Mouse (Mus musculus) urinary bladder, postnatal 25 days (tissue): ENCODE measurements around the gene Vti1a.

Experiments used
- DNase-seq: peaks from one replicate; pipeline ENCODE4 v3.0.0; 2022; ENCODE audit warnings: low spot score

The Vti1a gene

GRCm38 (mm10) chr19:55588948-55589896, 273.1 kb downstream of the Vti1a start:
- DNase-seq, result no peak

- no peak for DNase-seq
Observed at GRCm38 (mm10) chr19:55592876-55593691, 277.0 kb downstream of the Vti1a start.

GRCm38 (mm10) chr19:55593729-55594444, 277.8 kb downstream of the Vti1a start:
- DNase-seq, result no peak

DNA sequence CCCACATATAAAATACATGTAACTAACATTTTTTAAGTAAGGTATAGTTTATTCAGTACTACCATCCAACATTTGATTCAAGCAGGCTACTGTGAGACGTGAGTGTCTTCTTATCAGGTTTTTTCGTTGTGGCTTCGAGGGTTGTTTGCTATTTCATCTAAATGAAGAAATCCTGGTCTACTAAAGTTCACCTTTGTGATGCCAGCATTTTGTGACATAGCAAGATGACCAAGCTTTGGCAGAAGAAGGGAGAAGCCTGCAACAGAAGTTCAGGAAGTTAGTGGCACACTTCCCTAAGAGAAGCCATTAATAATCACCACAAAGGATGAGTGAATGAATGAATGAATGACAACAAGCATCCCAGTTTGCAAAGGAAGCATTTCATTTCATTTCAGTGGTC, 278.4 kb downstream of the Vti1a start:
- no peak for DNase-seq

GRCm38 (mm10) chr19:55595945-55596649, 280.0 kb downstream of the Vti1a start:
- no peak for DNase-seq

DNA sequence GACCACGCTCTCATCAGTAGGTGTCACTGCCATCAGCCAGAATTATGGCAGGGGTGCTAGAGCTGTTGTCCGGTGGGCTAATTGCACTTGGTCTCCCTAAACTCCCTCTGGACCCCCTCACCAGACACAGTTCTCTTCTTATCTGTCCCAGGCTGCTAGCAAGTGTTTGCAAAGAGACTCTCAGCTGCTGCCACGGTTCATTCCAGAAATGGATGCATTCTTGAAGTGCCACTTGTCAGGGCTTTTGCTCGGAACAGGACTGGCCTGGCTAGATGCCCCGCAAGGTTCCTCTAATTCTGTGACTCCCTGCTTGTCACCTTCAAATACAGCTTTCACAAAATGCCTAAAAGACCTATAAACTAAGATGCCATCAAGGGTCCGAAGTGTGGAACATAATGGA, 280.7 kb downstream of the Vti1a start:
- no peak for DNase-seq

GRCm38 (mm10) chr19:55597296-55597695, 281.2 kb downstream of the Vti1a start:
- DNase-seq, result no peak

DNA sequence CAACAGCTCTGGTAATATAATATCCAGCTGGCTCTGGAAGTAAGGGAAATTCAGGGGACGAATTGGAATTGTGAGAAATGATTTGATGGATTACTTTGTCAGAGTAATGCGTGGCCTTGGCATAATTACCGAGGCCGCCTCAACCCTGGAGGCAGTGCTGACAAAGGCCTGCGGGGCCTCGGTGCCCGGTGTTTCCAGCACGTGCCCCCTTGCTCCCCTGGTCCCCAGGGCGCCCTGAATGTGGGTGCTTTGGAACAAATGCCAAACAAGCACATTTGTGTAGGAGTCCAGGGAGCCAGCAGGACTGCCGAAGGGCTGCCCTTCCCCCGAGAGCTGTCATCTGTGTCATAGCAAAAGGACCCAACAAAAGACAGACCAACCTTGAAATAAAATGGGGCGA, 281.9 kb downstream of the Vti1a start:
- DNase-seq, result no peak

- no peak for DNase-seq
Observed at GRCm38 (mm10) chr19:55599124-55599523, 283.0 kb downstream of the Vti1a start.

GRCm38 (mm10) chr19:55607725-55608124, 291.6 kb downstream of the Vti1a start:
- DNase-seq, result no peak

- no peak for DNase-seq
Observed at GRCm38 (mm10) chr19:55608858-55609375, 292.8 kb downstream of the Vti1a start.

- no peak for DNase-seq
Observed at GRCm38 (mm10) chr19:55609806-55610205, 293.7 kb downstream of the Vti1a start.

DNA sequence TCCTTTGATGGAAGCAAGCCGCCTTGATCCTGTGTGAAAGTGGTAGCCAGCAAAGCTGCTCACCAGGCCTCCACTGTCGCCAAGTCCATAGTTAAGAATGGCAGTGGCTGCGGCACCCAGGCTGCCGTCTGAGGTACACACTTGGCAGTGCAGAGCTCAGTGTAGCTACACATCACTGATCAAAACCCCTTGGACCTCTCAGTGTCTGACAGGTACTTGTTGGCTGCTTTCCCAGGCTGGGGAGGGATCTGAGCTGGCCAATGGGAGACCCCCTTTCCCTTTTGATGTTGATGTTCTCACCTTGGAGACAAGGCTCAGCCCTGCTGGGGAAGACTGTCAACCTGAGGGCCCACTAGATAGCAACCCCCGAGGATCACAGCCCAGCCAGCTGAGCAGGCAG, 299.6 kb downstream of the Vti1a start:
- DNase-seq, result no peak

- no peak for DNase-seq
Observed at GRCm38 (mm10) chr19:55616276-55616675, 300.2 kb downstream of the Vti1a start.

GRCm38 (mm10) chr19:55616937-55617336, 300.8 kb downstream of the Vti1a start:
- DNase-seq, result no peak

- no peak for DNase-seq
Observed at GRCm38 (mm10) chr19:55618546-55618945, 302.5 kb downstream of the Vti1a start.

DNA sequence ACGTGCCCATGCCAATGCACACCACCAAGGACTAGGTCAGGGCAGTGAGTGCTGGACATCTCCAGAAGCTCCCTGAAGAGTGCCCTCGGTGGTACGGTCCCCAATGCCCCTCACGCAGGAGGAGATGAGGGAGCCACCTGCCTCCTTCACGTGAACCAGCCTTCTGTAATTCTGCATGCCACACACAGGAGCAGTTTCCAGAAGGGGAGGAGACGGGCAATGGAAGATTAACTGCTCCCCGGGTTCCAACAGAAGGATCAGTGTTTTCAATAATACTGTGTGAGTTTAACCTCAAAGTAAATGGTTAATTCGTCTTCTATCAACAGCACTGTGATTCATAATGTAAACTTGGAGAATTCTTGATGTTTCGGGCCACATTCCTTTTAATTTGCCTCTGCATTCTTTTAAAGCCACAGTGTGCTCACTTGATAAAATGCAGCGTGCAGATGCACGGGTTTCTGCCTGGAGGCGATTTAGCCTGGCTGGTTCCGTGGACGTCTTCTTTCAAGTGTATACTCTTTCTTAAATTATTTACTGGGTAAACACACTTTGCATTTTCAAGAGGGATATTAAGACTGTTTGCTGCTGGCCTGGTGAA, 304.4 kb downstream of the Vti1a start:
- no peak for DNase-seq

- DNase-seq, result no peak
Observed at GRCm38 (mm10) chr19:55621011-55621625, 305.0 kb downstream of the Vti1a start.

DNA sequence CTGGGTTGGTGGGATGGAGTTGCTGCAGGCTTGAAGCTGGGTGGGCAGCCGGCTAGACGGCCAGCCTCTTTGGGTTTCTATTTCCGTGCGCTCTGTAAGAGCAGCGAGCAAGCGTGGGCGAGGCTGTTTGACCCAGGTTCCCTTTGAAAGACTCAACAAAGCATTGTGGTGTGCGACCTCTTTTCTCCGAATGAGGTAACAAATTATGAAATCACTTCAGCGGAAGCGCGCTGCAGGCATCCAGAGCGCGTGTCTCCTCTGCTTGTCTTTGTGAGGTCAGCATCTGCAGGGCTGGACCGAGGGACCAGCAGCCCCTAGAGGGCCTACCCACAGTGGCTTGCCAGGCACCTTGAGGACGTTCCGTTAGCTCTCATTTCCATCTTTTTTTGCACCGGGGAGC, 306.7 kb downstream of the Vti1a start:
- no peak for DNase-seq

DNA sequence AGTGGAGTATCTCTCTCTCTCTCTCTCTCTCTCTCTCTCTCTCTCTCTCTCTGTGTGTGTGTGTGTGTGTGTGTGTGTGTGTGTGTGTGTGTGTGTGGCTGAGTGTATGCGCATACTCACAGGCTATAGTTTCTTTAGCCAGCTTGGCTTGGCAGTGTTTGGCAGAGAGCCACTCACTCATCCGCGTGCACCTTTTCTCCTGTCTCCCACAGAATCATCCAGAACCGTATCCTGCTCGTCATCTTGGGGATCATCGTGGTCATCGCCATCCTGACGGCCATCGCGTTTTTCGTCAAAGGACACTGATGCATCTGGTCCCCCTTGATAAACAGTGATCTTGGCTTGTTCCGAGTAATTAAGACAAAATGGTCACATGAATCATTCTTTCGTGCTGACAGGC, 307.5 kb downstream of the Vti1a start:
- no peak for DNase-seq

GRCm38 (mm10) chr19:55626483-55626882, 310.4 kb downstream of the Vti1a start:
- DNase-seq, result no peak
